Mouse (Mus musculus) CH12.LX (cell line): ENCODE measurements around the gene Epb41l1.

Experiments used
- CTCF ChIP-seq, 2 experiments: IDR thresholded peaks in 1 of 2; conservative IDR thresholded peaks in 1 of 2; 2 replicates each; pipeline ENCODE4 v1.5.1; 2011 to 2012; ENCODE audit warnings: low read depth in 2 of 2, low read length in 2 of 2, improper control_type of control experiment in 1 of 2, inconsistent platforms in 1 of 2, mild to moderate bottlenecking in 1 of 2, moderate library complexity in 1 of 2
- EP300 ChIP-seq: IDR thresholded peaks from 2 replicates; pipeline ENCODE4 v1.6.1; 2011; ENCODE audit warnings: low read length, improper control_type of control experiment
- GABPA ChIP-seq: IDR thresholded peaks from 2 replicates; pipeline ENCODE4 v1.6.1; 2012; ENCODE audit warnings: low read depth, low read length, improper control_type of control experiment, inconsistent platforms; ENCODE audit not compliant: insufficient replicate concordance
- JUND ChIP-seq: conservative IDR thresholded peaks from 2 replicates; pipeline ENCODE4 v1.6.1; 2011; ENCODE audit warnings: low read depth, low read length, improper control_type of control experiment
- MYC ChIP-seq: IDR thresholded peaks from 2 replicates; pipeline ENCODE4 v1.6.1; 2011; ENCODE audit warnings: low read depth, mild to moderate bottlenecking, improper control_type of control experiment, low read length
- POLR2A ChIP-seq: IDR thresholded peaks from 2 replicates; pipeline ENCODE4 v1.6.1; 2011; ENCODE audit warnings: low read depth, mild to moderate bottlenecking, improper control_type of control experiment, low read length
- POLR2AphosphoS2 ChIP-seq: IDR thresholded peaks from 2 replicates; pipeline ENCODE4 v1.6.1; 2011; ENCODE audit warnings: low read depth, low read length, improper control_type of control experiment
- USF1 ChIP-seq: IDR thresholded peaks from 2 replicates; pipeline ENCODE4 v1.6.1; 2014; ENCODE audit warnings: low read depth, mild to moderate bottlenecking, inconsistent platforms, low read length, improper control_type of control experiment
- ZMIZ1 ChIP-seq: IDR thresholded peaks from 2 replicates; pipeline ENCODE4 v1.6.1; 2012; ENCODE audit warnings: low read depth, mild to moderate bottlenecking, inconsistent platforms, low read length, improper control_type of control experiment

DNA sequence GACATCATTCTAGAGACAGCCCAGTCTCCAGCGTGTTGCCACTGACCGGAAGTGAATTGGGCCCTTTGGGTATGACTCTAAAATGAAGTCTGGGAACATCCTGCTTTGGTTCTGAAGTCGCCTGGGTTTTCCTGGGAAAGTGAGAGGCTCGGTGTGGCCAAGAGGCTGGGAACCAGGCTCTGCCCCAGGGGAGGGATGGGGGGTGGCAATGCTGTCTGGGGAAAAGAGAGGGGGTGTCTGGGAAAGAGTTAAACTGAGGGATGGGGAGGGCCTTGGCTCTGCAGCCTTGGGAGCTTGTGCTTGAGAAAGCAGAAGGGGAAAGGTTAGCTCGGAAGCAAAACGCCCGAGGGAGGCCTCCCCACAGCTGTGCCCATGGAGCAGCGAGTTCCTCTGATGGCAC, 53.0 kb downstream of the Epb41l1 start:
- TF ChIP-seq POLR2A: no peak
- no peak for TF ChIP-seq CTCF (conservative IDR thresholded peaks at IDR 0.05 in 1 of 2, IDR thresholded peaks at IDR 0.05 in 1 of 2; ENCODE audit: low read depth in 2 of 2, low read length in 2 of 2)
- TF ChIP-seq GABPA: no peak
- TF ChIP-seq JUND: no peak
- no peak for TF ChIP-seq POLR2AphosphoS2
- TF ChIP-seq EP300: no peak
- no peak for TF ChIP-seq USF1
- TF ChIP-seq ZMIZ1: no peak
- no peak for TF ChIP-seq MYC
